Mouse (Mus musculus): ENCODE measurements around the gene Snurf. TPM values are rescaled to one million over a fixed set of nuclear protein-coding genes. Genes with fewer than 3 reads are reported as not detected.

Snurf gene
- polyA plus RNA-seq (2014; fragmentation: Nextera tagmentation; extraction: Ambion mirVana): 21.6 and 25.3 TPM in 2 replicates

- ATAC-seq (ENCODE audit: low FRiP score, low TSS enrichment): peak; percentile 75; the same call in 1 of the 2 replicates
- H3K36me3 ChIP-seq (ENCODE audit: control insufficient read depth, insufficient read depth, low read length): no peaks in the 10 kb centered on the region
- no peak within 1 kb of the TSS for H3K27ac ChIP-seq (ENCODE audit: low read depth, low read length)
- peaks cover 18% of the 10 kb centered on the region for H3K9me3 ChIP-seq (ENCODE audit: control insufficient read depth, low read length)
- peak within 1 kb of the TSS; percentile 55 for H3K9ac ChIP-seq (ENCODE audit: low read depth, low read length)
- no peaks in the 10 kb centered on the region for H3K27me3 ChIP-seq (ENCODE audit: control insufficient read depth, insufficient read depth, low read length)
- H3K4me2 ChIP-seq (replicated peaks; ENCODE audit: low read depth, low read length): peak within 1 kb of the TSS; percentile 51
- H3K4me3 ChIP-seq (ENCODE audit: low read length): peak within 1 kb of the TSS; percentile 43
- WGBS: 44% methylated on average over 30 of the region's 30 CpGs
- no peaks in the 10 kb centered on the region for H3K4me1 ChIP-seq (ENCODE audit: control insufficient read depth, insufficient read depth, low read length)
Measured at GRCm38 (mm10) chr7:60004606-60005330, at the start of gene Snurf, which contains the start of gene Gm38393. Snurf (minus strand) TSS chr7:60005049. Gm38393 (minus strand) TSS chr7:60005064.

DNA sequence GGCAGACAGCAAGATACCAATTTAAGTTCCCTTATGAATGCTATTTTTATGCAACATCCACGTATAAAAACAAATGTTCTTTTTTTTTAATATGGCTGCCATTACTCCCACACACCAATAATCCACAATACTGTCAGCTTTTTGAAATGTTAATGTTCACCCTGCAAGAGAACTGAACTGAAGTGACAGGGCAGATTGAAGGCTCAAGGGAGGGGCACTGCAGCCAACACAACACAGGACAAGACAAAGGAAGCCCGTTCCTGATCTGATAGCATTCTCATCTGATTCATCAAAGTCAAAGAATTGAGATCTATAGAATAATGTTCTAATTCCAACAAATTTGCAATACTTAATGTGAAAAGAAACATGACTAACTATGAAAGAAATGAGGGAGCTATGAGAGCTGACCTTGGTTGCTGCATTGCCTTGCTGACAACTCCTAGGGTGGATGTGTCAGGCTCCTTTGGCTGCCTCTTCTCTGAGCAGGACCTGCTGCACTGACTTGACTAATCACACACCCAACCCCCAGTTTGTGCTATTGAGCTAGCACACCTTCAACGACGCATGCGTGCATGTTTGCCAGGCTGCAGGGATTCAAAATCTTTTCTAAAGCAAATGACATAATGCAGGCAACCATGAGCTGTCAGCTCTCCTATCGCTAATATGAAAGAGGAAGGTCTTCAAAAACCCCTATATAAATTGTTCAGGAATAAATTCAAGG lies 42.8 kb upstream of the Snurf start:
- 75% methylated on average over 6 of the region's 6 CpGs for WGBS
- Histone ChIP-seq H3K4me1 (ENCODE audit: control insufficient read depth, insufficient read depth, low read length) (no peaks in the 10 kb centered on the region), H3K27me3 (ENCODE audit: control insufficient read depth, insufficient read depth, low read length) (no peaks in the 10 kb centered on the region), H3K27ac (ENCODE audit: low read depth, low read length) (no peak overlapping the region), H3K4me3 (ENCODE audit: low read length) (no peak overlapping the region), H3K4me2 (replicated peaks; ENCODE audit: low read depth, low read length) (no peak overlapping the region), H3K9ac (ENCODE audit: low read depth, low read length) (no peak overlapping the region), H3K36me3 (ENCODE audit: control insufficient read depth, insufficient read depth, low read length) (no peaks in the 10 kb centered on the region), H3K9me3 (ENCODE audit: control insufficient read depth, low read length) (no peaks in the 10 kb centered on the region)
- no peak for ATAC-seq (ENCODE audit: low FRiP score, low TSS enrichment)

DNA sequence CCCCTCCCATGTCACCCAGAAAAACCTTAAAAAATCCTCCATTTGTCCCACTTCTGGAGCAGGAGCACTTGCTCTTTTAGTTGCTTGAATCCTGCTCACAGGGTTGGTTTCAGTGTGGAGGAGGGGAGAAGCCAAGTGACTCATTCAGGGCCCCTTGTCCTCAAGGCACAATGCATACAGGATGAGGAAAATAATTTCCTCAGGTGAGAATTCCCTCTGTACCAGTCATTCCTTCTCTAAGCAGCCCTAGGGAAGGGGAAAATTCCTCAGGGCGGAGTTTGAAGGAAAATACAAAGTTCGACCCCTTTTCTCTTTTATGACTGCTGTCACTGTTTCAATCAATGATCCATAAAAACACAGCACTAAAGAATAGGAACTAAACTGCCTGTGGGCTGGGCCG lies 8.3 kb upstream of the Snurf start:
- H3K4me3 ChIP-seq (ENCODE audit: low read length): no peak overlapping the region
- ATAC-seq (ENCODE audit: low FRiP score, low TSS enrichment): no peak
- H3K4me1 ChIP-seq (ENCODE audit: control insufficient read depth, insufficient read depth, low read length): no peaks in the 10 kb centered on the region
- no peaks in the 10 kb centered on the region for H3K27me3 ChIP-seq (ENCODE audit: control insufficient read depth, insufficient read depth, low read length)
- H3K36me3 ChIP-seq (ENCODE audit: control insufficient read depth, insufficient read depth, low read length): no peaks in the 10 kb centered on the region
- H3K4me2 ChIP-seq (replicated peaks; ENCODE audit: low read depth, low read length): no peak overlapping the region
- H3K9me3 ChIP-seq (ENCODE audit: control insufficient read depth, low read length): no peaks in the 10 kb centered on the region
- H3K9ac ChIP-seq (ENCODE audit: low read depth, low read length): no peak overlapping the region
- 49% methylated on average over 3 of the region's 3 CpGs for WGBS
- no peak overlapping the region for H3K27ac ChIP-seq (ENCODE audit: low read depth, low read length)

GRCm38 (mm10) chr7:60007727-60008360 lies 3.0 kb upstream of the Snurf start:
- Histone ChIP-seq H3K4me2 (replicated peaks; ENCODE audit: low read depth, low read length) (no peak overlapping the region), H3K9ac (ENCODE audit: low read depth, low read length) (no peak overlapping the region), H3K36me3 (ENCODE audit: control insufficient read depth, insufficient read depth, low read length) (no peaks in the 10 kb centered on the region), H3K27ac (ENCODE audit: low read depth, low read length) (no peak overlapping the region), H3K9me3 (ENCODE audit: control insufficient read depth, low read length) (peaks cover 15% of the 10 kb centered on the region), H3K4me3 (ENCODE audit: low read length) (no peak overlapping the region), H3K4me1 (ENCODE audit: control insufficient read depth, insufficient read depth, low read length) (no peaks in the 10 kb centered on the region), H3K27me3 (ENCODE audit: control insufficient read depth, insufficient read depth, low read length) (no peaks in the 10 kb centered on the region)
- 46% methylated on average over 3 of the region's 3 CpGs for WGBS
- ATAC-seq (ENCODE audit: low FRiP score, low TSS enrichment): no peak

GRCm38 (mm10) chr7:60006262-60006661 lies 1.4 kb upstream of the Snurf start:
- WGBS: 63% methylated on average over 2 of the region's 2 CpGs
- Histone ChIP-seq H3K4me2 (replicated peaks; ENCODE audit: low read depth, low read length) (no peak overlapping the region), H3K4me1 (ENCODE audit: control insufficient read depth, insufficient read depth, low read length) (no peaks in the 10 kb centered on the region), H3K4me3 (ENCODE audit: low read length) (no peak overlapping the region), H3K36me3 (ENCODE audit: control insufficient read depth, insufficient read depth, low read length) (no peaks in the 10 kb centered on the region), H3K27me3 (ENCODE audit: control insufficient read depth, insufficient read depth, low read length) (no peaks in the 10 kb centered on the region), H3K27ac (ENCODE audit: low read depth, low read length) (no peak overlapping the region), H3K9me3 (ENCODE audit: control insufficient read depth, low read length) (peaks cover 18% of the 10 kb centered on the region), H3K9ac (ENCODE audit: low read depth, low read length) (no peak overlapping the region)
- ATAC-seq (ENCODE audit: low FRiP score, low TSS enrichment): no peak

DNA sequence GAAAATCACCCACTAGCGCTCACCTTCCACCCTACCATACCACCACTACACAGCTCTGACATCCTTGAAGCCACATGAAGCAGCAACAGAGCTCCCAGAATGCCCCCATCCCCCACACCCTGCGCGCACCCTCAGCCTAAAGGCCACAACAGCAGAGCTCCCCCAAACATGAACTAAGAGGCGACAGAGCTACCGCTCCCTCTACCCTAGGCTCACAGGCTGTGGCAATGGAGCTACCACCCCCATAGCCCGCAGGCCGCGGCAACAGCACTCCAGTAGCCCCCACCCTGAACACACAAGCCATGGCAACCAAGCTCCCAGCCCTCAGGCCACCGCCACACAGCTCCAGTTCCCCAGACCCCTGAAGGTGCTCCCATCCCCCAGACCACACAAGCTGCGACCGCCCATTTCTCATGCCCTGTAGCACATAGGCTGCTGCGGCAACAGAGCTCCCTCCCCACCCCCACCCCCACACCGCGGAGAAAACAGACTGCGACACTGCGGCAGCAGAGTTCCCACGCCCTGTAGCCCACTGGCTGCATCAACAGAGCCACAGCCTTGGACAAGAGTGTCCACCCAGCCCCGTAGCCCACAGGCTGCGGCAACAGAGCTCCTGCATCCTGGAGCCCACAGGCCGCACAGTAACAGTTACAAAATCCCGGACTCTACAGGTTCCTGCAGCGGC lies 786 bp downstream of the Snurf start:
- H3K27ac ChIP-seq (ENCODE audit: low read depth, low read length): no peak overlapping the region
- WGBS: 53% methylated on average over 22 of the region's 22 CpGs
- peaks cover 18% of the 10 kb centered on the region for H3K9me3 ChIP-seq (ENCODE audit: control insufficient read depth, low read length)
- H3K4me2 ChIP-seq (replicated peaks; ENCODE audit: low read depth, low read length): peak overlapping the region; percentile 51
- no peaks in the 10 kb centered on the region for H3K27me3 ChIP-seq (ENCODE audit: control insufficient read depth, insufficient read depth, low read length)
- H3K36me3 ChIP-seq (ENCODE audit: control insufficient read depth, insufficient read depth, low read length): no peaks in the 10 kb centered on the region
- peak overlapping the region; percentile 55 for H3K9ac ChIP-seq (ENCODE audit: low read depth, low read length)
- ATAC-seq (ENCODE audit: low FRiP score, low TSS enrichment): peak; percentile 95
- H3K4me3 ChIP-seq (ENCODE audit: low read length): peak overlapping the region; percentile 43
- no peaks in the 10 kb centered on the region for H3K4me1 ChIP-seq (ENCODE audit: control insufficient read depth, insufficient read depth, low read length)

GRCm38 (mm10) chr7:60003006-60003865 lies 1.6 kb downstream of the Snurf start:
- H3K9ac ChIP-seq (ENCODE audit: low read depth, low read length): no peak overlapping the region
- peak overlapping the region; percentile 43 for H3K4me3 ChIP-seq (ENCODE audit: low read length)
- no peaks in the 10 kb centered on the region for H3K27me3 ChIP-seq (ENCODE audit: control insufficient read depth, insufficient read depth, low read length)
- 0 out of 2 replicates have a peak, but pooled peaks have one; percentile 8 for ATAC-seq (ENCODE audit: low FRiP score, low TSS enrichment)
- H3K4me2 ChIP-seq (replicated peaks; ENCODE audit: low read depth, low read length): peak overlapping the region; percentile 51
- peaks cover 18% of the 10 kb centered on the region for H3K9me3 ChIP-seq (ENCODE audit: control insufficient read depth, low read length)
- no peaks in the 10 kb centered on the region for H3K36me3 ChIP-seq (ENCODE audit: control insufficient read depth, insufficient read depth, low read length)
- no peak overlapping the region for H3K27ac ChIP-seq (ENCODE audit: low read depth, low read length)
- WGBS: 61% methylated on average over 12 of the region's 12 CpGs
- H3K4me1 ChIP-seq (ENCODE audit: control insufficient read depth, insufficient read depth, low read length): no peaks in the 10 kb centered on the region

GRCm38 (mm10) chr7:59978646-59979045 lies 26.2 kb downstream of the Snurf start:
- ATAC-seq (ENCODE audit: low FRiP score, low TSS enrichment): no peak
- Histone ChIP-seq H3K9me3 (ENCODE audit: control insufficient read depth, low read length) (no peaks in the 10 kb centered on the region), H3K4me3 (ENCODE audit: low read length) (no peak overlapping the region), H3K27ac (ENCODE audit: low read depth, low read length) (no peak overlapping the region), H3K4me2 (replicated peaks; ENCODE audit: low read depth, low read length) (no peak overlapping the region), H3K9ac (ENCODE audit: low read depth, low read length) (no peak overlapping the region), H3K27me3 (ENCODE audit: control insufficient read depth, insufficient read depth, low read length) (no peaks in the 10 kb centered on the region), H3K36me3 (ENCODE audit: control insufficient read depth, insufficient read depth, low read length) (no peaks in the 10 kb centered on the region), H3K4me1 (ENCODE audit: control insufficient read depth, insufficient read depth, low read length) (no peaks in the 10 kb centered on the region)
- 64% methylated on average over 1 of the region's 1 CpGs for WGBS
